Mouse (Mus musculus) myocyte (in vitro differentiated cells): ENCODE data around the gene Tmem86b. TPM values are rescaled to one million over a fixed set of nuclear protein-coding genes. Genes with fewer than 3 reads are reported as not detected.
"Not testable (repeated sequence)": the region's sequence is repeated elsewhere in the genome, so short reads cannot be mapped to it uniquely, and the experiment has no call there.

Experiments
- H3K27me3 ChIP-seq: one replicate; pipeline ENCODE4 v1.6.1; 2011; ENCODE audit not compliant: control insufficient read depth, insufficient read depth, insufficient read length
- H3K36me3 ChIP-seq: one replicate; pipeline ENCODE4 v1.6.1; 2011; ENCODE audit not compliant: control insufficient read depth, insufficient read depth
- H3K4me2 ChIP-seq: one replicate; pipeline ENCODE4 v1.6.1; 2011; ENCODE audit warnings: low read depth, control low read depth
- H3K4me3 ChIP-seq: one replicate; pipeline ENCODE4 v1.5.1; 2011; ENCODE audit warnings: mild to moderate bottlenecking, control low read depth, moderate library complexity
- H3K79me2 ChIP-seq: one replicate; pipeline ENCODE4 v1.6.1; 2011; ENCODE audit not compliant: control insufficient read depth, insufficient read depth
- H3ac ChIP-seq: one replicate; pipeline ENCODE4 v1.6.1; 2011; ENCODE audit not compliant: control insufficient read depth, insufficient read length
- CEBPB ChIP-seq: IDR thresholded peaks from 2 replicates; pipeline ENCODE4 v1.6.1; 2011; ENCODE audit warnings: mild to moderate bottlenecking, moderate library complexity; ENCODE audit not compliant: poor library complexity, insufficient read depth, severe bottlenecking
- E2F4 ChIP-seq: IDR thresholded peaks from one replicate; pipeline ENCODE4 v1.6.1; 2011; ENCODE audit warnings: mild to moderate bottlenecking, control low read depth, moderate library complexity; ENCODE audit not compliant: insufficient read depth
- MAX ChIP-seq: IDR thresholded peaks from one replicate; pipeline ENCODE4 v1.6.1; 2011; ENCODE audit warnings: low read depth, mild to moderate bottlenecking, control low read depth
- MYOD1 ChIP-seq, 3 experiments: IDR thresholded peaks; one replicate each; pipeline ENCODE4 v1.6.1; 2011; ENCODE audit warnings: control low read depth in 2 of 3, low read depth in 2 of 3, mild to moderate bottlenecking in 2 of 3, moderate library complexity in 1 of 3; ENCODE audit not compliant: insufficient read length in 2 of 3, control insufficient read depth in 1 of 3
- MYOG ChIP-seq, 3 experiments: IDR thresholded peaks; one replicate each; pipeline ENCODE4 v1.6.1; 2011; ENCODE audit warnings: control low read depth in 2 of 3, low read depth in 2 of 3, mild to moderate bottlenecking in 2 of 3; ENCODE audit not compliant: insufficient read length in 2 of 3, control insufficient read depth in 1 of 3, insufficient read depth in 1 of 3
- POLR2A ChIP-seq: IDR thresholded peaks from one replicate; pipeline ENCODE4 v1.6.1; 2011; ENCODE audit warnings: low read depth, mild to moderate bottlenecking, control low read depth, moderate library complexity; ENCODE audit not compliant: insufficient read length
- POLR2AphosphoS2 ChIP-seq: IDR thresholded peaks from one replicate; pipeline ENCODE4 v1.6.1; 2011; ENCODE audit warnings: low read depth, control low read depth; ENCODE audit not compliant: insufficient read length
- REST ChIP-seq: IDR thresholded peaks from one replicate; pipeline ENCODE4 v1.6.1; 2011; ENCODE audit warnings: mild to moderate bottlenecking, control low read depth, moderate library complexity; ENCODE audit not compliant: insufficient read depth, insufficient read length
- SRF ChIP-seq: IDR thresholded peaks from one replicate; pipeline ENCODE4 v1.6.1; 2011; ENCODE audit warnings: low read depth; ENCODE audit not compliant: control insufficient read depth, insufficient read length
- TCF12 ChIP-seq: IDR thresholded peaks from one replicate; pipeline ENCODE4 v1.6.1; 2011; ENCODE audit warnings: mild to moderate bottlenecking, control low read depth; ENCODE audit not compliant: poor library complexity, insufficient read depth, severe bottlenecking
- TCF3 ChIP-seq: IDR thresholded peaks from one replicate; pipeline ENCODE4 v1.6.1; 2011; ENCODE audit warnings: low read depth, control low read depth; ENCODE audit not compliant: insufficient read length
- USF1 ChIP-seq: IDR thresholded peaks from one replicate; pipeline ENCODE4 v1.6.1; 2011; ENCODE audit warnings: low read depth, mild to moderate bottlenecking, control low read depth, moderate library complexity
- polyA plus RNA-seq: library from polyadenylated mRNA; unstranded; fragments of >200 nt; fragmentation: generic; extraction: Trizol; gene quantifications from one replicate; pipeline ENCODE4 v1.2.1, GENCODE M21; 2012; ENCODE audit warnings: missing spikeins

Tmem86b gene
- polyA plus RNA-seq, 1 experiment, result 2.2 TPM

- H3ac ChIP-seq, result no peak within 1 kb of the TSS
- H3K79me2 ChIP-seq, result no peaks in the 10 kb centered on the region
- TF ChIP-seq SRF, result no peak
- TF ChIP-seq TCF3, result no peak
- TF ChIP-seq USF1, result no peak
- no peak for TF ChIP-seq MYOG (IDR thresholded peaks at IDR 0.05; ENCODE audit: control insufficient read depth in 1 of 3, insufficient read depth in 1 of 3, insufficient read length in 2 of 3, low read depth in 2 of 3)
- no peak within 1 kb of the TSS for H3K4me3 ChIP-seq
- no peak within 1 kb of the TSS for H3K4me2 ChIP-seq
- H3K36me3 ChIP-seq, result no peaks in the 10 kb centered on the region
- H3K27me3 ChIP-seq, result no peaks in the 10 kb centered on the region
These were observed 27.3 kb downstream of the Tmem86b start, which contains the start of gene Ptprh for GRCm38 (mm10) chr7:4603873-4604272. Gene Ptprh, minus strand, starts transcription at chr7:4604041.

GRCm38 (mm10) chr7:4602969-4603368 is 28.3 kb downstream of the Tmem86b start:
- H3ac ChIP-seq, result no peak overlapping the region
- H3K79me2 ChIP-seq, result no peaks in the 10 kb centered on the region
- no peak overlapping the region for H3K4me3 ChIP-seq
- H3K27me3 ChIP-seq, result no peaks in the 10 kb centered on the region
- H3K4me2 ChIP-seq, result no peak overlapping the region
- no peaks in the 10 kb centered on the region for H3K36me3 ChIP-seq
- no peak for TF ChIP-seq TCF12
- TF ChIP-seq USF1, result no peak
- no peak for TF ChIP-seq MAX
- no peak for TF ChIP-seq TCF3
- no peak for TF ChIP-seq CEBPB
- TF ChIP-seq MYOG (IDR thresholded peaks at IDR 0.05; ENCODE audit: control insufficient read depth in 1 of 3, insufficient read depth in 1 of 3, insufficient read length in 2 of 3, low read depth in 2 of 3), result no peak
- no peak for TF ChIP-seq MYOD1 (IDR thresholded peaks at IDR 0.05; ENCODE audit: control insufficient read depth in 1 of 3, insufficient read length in 2 of 3, low read depth in 2 of 3)
- TF ChIP-seq SRF, result no peak
- no peak for TF ChIP-seq POLR2AphosphoS2
- TF ChIP-seq REST, result no peak
- TF ChIP-seq E2F4, result no peak
- TF ChIP-seq POLR2A, result no peak

GRCm38 (mm10) chr7:4597046-4597445 is 34.2 kb downstream of the Tmem86b start:
- H3ac ChIP-seq, H3K79me2 ChIP-seq, H3K36me3 ChIP-seq, H3K4me2 ChIP-seq, H3K4me3 ChIP-seq, H3K27me3 ChIP-seq: not testable (repeated sequence)

GRCm38 (mm10) chr7:4581481-4581880 is 49.7 kb downstream of the Tmem86b start:
- H3ac ChIP-seq, H3K36me3 ChIP-seq, H3K4me2 ChIP-seq, H3K27me3 ChIP-seq, H3K79me2 ChIP-seq, H3K4me3 ChIP-seq: not testable (repeated sequence)

Other genes starting within 250 kb of the Tmem86b start
- not detected for gene Gp6, start 233.7 kb downstream of the Tmem86b start, polyA plus RNA-seq
- 16.4 TPM for gene Rdh13, start 185.8 kb downstream of the Tmem86b start, polyA plus RNA-seq
- 0.12 TPM for gene Eps8l1, start 170.7 kb downstream of the Tmem86b start, polyA plus RNA-seq
- gene Ppp1r12c, start 129.7 kb downstream of the Tmem86b start, polyA plus RNA-seq, result 39.0 TPM
- 1,403 TPM for gene Tnnt1, start 115.0 kb downstream of the Tmem86b start, polyA plus RNA-seq
- gene Tnni3, start 107.2 kb downstream of the Tmem86b start, polyA plus RNA-seq, result 13.3 TPM
- 2.2 TPM for gene Dnaaf3, start 99.0 kb downstream of the Tmem86b start, polyA plus RNA-seq
- gene Syt5, start 83.9 kb downstream of the Tmem86b start, polyA plus RNA-seq, result 0.22 TPM
- gene Ptprh, start 27.4 kb downstream of the Tmem86b start, polyA plus RNA-seq, result not detected
- gene Ppp6r1, start 27.6 kb upstream of the Tmem86b start, polyA plus RNA-seq, result 46.1 TPM
- gene Hspbp1, start 53.6 kb upstream of the Tmem86b start, polyA plus RNA-seq, result 67.5 TPM
- gene Brsk1, start 59.2 kb upstream of the Tmem86b start, polyA plus RNA-seq, result 7.0 TPM
- 0.04 TPM for gene Tmem150b, start 93.8 kb upstream of the Tmem86b start, polyA plus RNA-seq
- 19.2 TPM for gene Kmt5c, start 108.7 kb upstream of the Tmem86b start, polyA plus RNA-seq
- gene Cox6b2, start 121.7 kb upstream of the Tmem86b start, polyA plus RNA-seq, result 0.19 TPM
- gene Fam71e2, start 139.9 kb upstream of the Tmem86b start, polyA plus RNA-seq, result not detected
- 0.56 TPM for gene Il11, start 151.4 kb upstream of the Tmem86b start, polyA plus RNA-seq
- gene Tmem190, start 151.5 kb upstream of the Tmem86b start, polyA plus RNA-seq, result not detected
- gene Tmem238, start 158.2 kb upstream of the Tmem86b start, polyA plus RNA-seq, result 7.1 TPM
- 3,329 TPM for gene Rpl28, start 161.5 kb upstream of the Tmem86b start, polyA plus RNA-seq
- gene Ube2s, start 181.2 kb upstream of the Tmem86b start, polyA plus RNA-seq, result 261 TPM
- not detected for gene Shisa7, start 213.3 kb upstream of the Tmem86b start, polyA plus RNA-seq
- 0.65 TPM for gene Isoc2b, start 238.8 kb upstream of the Tmem86b start, polyA plus RNA-seq
- gene Isoc2a, start 245.7 kb upstream of the Tmem86b start, polyA plus RNA-seq, result 3.3 TPM